Mouse (Mus musculus): ENCODE measurements around the gene Snrpd2.
A peak's percentile ranks its signal among the peaks of the same experiment; 100 is the strongest.
"Not testable (repeated sequence)": the region's sequence is repeated elsewhere in the genome, so short reads cannot be mapped to it uniquely, and the experiment has no call there.

Snrpd2 gene

GRCm38 (mm10) chr7:19151121-19151520 lies 1.6 kb downstream of the Snrpd2 start:
- DNase-seq, result not testable (repeated sequence)

DNA sequence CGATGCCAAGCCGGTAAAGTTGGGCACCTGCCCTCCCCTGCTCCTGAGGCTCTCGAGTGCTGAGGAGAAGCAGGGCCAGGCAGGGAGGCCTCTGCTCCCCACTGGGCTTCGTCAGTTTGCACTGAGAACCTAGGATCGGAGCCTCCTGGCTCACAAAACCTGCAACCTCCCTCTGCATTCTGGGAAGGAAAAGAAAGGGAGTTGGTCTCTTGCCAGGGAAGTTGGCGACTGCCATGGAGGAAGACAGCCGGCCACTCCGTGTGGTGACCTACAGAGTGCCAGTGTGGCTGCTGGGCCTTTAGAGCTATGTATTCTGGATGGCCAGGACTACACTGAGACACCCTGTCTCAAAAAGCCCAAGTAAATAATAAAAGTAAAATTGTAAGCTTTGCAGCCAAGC lies 5.3 kb downstream of the Snrpd2 start:
- DNase-seq, result no peak

DNA sequence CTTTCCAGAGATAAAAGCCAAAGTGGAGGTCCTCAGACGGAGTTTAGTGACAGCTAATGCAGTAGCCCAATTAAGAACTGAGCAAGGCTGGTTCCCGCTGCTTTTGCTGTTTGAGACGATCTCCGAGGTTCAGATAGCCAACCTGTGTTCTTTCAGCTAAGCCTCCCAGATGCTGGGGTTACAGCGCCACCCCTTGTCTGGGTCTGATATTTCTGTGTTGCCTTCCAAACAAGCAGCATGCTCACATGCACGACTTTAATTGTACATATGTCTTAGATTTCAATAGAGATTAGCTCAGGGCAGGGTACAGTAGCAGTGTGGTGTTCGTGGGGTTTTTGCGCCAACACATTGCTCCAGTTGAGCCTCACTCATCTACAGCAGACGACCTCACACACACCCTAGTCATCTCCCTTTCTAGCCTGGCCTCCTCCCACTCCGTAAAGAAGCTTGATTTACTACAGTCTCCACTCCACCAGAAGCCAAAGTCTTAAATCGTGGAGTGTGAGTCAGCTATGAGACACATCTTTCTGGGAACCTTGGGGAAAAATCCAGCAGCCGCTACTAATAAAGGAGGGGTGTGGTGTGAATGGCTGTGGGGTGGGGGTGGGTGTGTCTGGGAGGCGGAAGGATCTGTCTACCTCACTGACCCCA lies 6.4 kb downstream of the Snrpd2 start:
- DNase-seq, result no peak

GRCm38 (mm10) chr7:19157160-19157800 lies 7.8 kb downstream of the Snrpd2 start:
- peak; percentile 90 for DNase-seq

DNA sequence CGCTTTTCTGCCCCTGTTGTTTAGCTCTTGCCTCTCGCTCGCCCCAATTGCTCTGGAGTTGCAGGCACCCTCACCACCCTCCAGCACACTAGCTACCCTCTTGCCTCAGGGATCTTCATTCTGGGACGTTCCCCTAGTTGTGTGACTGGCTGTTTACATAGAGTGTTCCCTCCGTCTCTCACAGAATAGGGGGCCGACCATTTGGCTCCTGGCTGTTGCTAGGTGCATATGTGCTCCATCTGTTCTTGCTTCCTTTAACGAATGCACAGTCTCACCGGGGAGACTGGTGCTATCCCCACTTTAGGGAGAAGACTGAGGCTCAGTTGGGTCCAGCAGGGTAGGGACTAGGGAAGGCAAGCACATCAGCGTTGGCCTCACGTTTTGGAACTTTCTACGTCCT lies 9.1 kb downstream of the Snrpd2 start:
- no peak for DNase-seq

- no peak for DNase-seq
Measured at GRCm38 (mm10) chr7:19159411-19159810, 9.9 kb downstream of the Snrpd2 start.

GRCm38 (mm10) chr7:19160115-19160514 lies 10.6 kb downstream of the Snrpd2 start:
- no peak for DNase-seq

DNA sequence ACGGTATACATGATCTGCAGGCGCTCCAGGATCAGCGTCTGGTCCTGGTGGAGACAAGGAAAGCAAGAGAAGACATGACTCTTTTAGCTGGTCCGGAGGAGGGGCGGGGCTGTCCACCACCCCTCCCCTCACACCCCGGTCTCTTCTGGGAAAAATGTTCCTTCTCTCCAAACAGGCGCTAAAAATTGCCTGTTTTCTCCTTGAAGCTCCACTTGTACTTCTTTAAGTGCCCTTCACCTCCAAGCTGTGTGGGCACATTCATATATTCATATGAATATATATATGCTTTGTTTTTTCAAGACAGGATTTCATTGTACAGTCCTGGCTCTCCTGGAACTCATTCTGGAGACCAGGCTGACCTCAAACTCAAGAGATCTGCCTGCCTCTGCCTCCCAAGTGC lies 13.4 kb downstream of the Snrpd2 start:
- DNase-seq, result no peak

- DNase-seq, result no peak
Measured at GRCm38 (mm10) chr7:19163752-19164151, 14.2 kb downstream of the Snrpd2 start.

DNA sequence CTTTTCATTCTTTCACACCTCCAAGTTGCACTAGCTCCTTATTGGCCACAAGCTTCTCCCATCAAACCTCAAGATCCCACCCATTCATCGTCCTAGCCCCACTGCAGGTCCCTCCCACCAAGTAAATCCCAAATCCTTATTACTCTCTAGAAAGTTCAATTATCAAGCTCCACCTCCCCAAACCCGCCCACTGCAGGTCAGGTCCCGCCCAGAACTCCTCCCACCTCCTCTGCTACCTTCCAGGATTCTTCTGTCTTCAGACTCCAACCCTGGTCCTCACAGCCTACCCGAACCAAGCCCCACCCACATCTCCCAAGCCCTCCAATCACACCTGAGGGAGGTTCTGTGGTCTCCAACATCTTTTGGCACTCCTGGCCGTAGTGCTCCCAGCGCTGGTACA lies 14.7 kb downstream of the Snrpd2 start:
- no peak for DNase-seq

- DNase-seq, result no peak
Measured at GRCm38 (mm10) chr7:19164978-19165377, 15.5 kb downstream of the Snrpd2 start.

DNA sequence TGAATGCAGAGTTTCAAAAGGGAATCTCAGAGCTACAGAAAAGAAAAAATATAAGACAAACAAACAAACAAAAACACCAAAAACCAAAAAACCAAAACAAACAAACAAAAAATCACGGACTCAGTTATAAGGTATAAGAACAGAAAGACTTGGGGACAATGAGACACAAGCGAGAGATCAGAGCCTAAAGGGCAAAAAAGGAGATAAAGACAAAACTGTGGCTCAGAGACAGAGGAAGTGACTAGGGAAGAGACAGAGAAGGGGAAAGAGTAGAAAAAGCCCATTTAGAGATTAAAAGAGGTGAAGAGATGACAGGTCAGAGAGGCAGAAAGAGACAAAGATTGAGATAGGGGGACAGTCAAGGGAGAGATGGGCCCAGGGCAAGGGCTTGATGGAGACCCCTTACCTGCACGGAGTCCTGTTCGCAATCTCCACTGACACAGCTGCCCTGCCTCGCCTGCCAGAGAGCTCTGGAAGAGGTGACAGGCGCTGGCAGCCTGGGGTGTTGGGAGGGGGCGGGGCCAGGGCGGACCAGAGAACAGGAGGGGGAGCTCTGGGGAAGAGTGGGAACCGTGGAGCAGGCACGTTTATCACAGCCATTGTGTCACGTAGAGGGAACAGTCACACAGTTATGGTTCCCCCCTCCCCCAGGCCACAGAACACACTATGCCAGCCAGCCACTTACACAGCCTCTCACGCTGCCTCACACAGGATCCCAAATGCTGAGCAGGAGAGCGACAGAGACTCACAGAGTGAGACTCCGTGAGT lies 16.3 kb downstream of the Snrpd2 start, which contains the start of gene Gipr:
Gene Gipr, minus strand, starts transcription at position 472 of the 768 bp plus-strand sequence.
- DNase-seq, result no peak

- no peak for DNase-seq
Measured at GRCm38 (mm10) chr7:19166990-19167389, 17.5 kb downstream of the Snrpd2 start.

DNA sequence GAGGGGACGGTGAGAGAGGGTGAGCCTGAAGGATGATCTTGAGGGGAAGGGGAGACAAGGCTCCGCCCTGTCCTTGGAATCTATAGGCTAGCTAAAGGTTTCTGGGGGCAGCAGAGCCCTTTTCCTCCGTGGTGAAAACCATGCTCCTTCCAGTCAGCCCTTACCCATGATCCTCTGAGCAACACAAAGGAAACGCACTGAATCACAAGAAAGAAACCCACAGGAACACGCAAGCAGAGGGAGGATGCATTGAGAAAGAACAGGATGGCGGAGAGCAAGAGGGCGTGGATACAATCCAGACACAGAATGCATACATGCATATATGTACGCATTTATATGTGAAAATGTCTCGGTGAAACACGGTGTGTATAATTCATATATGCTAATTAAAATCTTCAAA lies 20.0 kb downstream of the Snrpd2 start:
- DNase-seq, result no peak

DNA sequence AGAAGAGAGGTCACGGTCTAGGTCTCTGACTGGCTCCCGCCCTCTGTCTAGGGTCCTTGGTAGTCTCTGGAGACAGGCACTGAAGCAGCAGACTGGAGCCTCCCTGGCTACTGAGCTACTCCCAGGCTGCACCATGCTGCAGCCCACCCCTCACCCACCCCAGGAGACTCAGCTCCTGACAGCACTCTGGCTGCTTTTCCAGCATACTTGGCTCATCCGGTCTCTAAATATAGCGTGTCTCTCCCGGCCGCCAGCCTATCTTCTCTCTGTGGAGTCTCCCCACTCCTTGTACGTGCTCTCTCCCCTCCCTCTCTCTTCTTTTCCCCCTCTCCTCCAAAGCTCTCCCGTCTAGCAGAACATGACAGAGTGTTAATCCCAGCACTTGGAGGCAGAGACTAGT lies 20.6 kb downstream of the Snrpd2 start:
- peak; percentile 63 for DNase-seq

DNA sequence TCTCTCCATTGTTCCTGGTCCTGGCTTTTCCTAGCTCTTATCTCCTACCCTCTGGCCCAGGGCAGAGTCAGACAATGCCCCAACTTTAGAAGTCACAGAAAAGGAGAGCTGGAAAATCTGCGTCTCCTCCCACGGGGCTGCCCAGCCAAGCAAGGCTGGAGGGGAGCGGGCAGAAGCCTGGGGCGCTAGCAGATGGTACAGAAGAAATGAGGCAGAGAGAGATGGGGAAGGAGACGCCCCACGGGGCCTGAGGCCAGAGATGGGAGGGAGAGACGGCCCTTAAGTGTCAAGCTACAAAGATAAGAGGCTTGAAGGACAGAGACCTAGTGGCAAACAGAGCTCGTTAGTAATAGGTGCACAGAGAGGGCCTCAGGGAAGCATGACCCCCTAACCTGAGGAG lies 22.3 kb downstream of the Snrpd2 start:
- no peak for DNase-seq

GRCm38 (mm10) chr7:19172874-19173273 lies 23.4 kb downstream of the Snrpd2 start:
- peak; percentile 83 for DNase-seq

DNA sequence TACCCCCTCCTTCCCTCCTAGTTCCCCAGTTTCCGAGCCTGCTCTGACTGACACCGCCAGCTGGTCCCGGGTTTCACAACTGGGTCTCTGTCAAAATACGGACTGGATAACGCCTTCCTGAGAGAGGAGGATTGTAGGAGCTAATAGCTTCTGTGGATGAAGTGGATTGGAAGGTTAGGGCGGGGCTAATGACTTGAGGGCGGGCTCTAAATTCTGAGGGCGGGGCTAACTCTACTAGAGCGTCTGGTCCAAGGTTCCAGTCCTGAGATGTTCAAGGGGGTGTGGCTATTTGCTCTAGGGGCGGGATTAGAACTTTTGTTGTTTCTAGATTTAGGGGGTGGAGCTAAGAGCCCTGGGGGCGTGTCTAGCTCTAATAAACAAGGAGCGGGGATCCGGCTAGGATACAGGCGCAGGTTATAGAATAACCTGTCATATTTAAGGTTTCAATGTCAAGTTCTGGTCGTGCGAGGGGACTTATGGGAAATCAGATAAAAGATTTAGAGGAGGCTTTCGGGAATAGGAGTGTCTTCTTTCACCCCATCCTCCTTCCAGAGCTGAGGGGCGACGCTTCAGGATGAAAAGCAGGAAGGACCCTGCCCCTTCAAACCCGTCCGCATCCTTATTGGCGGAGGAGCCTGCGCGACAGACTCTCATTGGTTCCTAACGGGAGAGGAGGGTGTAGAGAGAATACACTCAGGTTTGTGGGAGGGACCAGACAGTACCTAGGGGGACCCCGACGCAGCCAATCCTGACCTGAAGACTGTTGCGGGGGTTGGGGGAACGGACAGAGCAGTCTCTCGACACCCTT lies 26.4 kb downstream of the Snrpd2 start, which contains the start of gene Eml2:
Gene Eml2, plus strand, starts transcription at position 714 of the 808 bp plus-strand sequence.
- DNase-seq, result peak; percentile 87

DNA sequence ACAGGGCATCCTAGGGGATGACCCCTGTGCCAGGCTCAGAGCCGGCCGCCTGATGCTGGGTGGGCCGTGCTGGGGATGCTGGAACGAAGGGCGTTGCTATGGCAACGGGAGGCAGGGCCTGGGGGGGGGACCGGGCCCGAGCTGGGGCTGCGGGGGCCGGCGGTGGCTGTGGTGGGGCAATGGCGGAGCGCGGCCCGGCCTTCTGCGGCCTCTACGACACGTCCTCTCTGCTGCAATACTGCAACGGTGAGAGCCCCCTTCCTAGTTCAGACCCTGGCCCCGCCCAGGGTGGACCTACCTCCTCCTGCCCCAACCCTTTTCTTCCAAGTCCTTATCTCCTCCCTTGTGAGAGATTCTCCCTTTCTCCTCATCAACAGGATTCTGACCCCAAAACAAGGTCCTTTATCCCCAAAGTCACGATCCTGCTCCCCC lies 27.0 kb downstream of the Snrpd2 start:
- DNase-seq, result no peak

- no peak for DNase-seq
Measured at GRCm38 (mm10) chr7:19177216-19177615, 27.7 kb downstream of the Snrpd2 start.

- peak; percentile 52 for DNase-seq
Measured at GRCm38 (mm10) chr7:19178035-19178434, 28.5 kb downstream of the Snrpd2 start.

DNA sequence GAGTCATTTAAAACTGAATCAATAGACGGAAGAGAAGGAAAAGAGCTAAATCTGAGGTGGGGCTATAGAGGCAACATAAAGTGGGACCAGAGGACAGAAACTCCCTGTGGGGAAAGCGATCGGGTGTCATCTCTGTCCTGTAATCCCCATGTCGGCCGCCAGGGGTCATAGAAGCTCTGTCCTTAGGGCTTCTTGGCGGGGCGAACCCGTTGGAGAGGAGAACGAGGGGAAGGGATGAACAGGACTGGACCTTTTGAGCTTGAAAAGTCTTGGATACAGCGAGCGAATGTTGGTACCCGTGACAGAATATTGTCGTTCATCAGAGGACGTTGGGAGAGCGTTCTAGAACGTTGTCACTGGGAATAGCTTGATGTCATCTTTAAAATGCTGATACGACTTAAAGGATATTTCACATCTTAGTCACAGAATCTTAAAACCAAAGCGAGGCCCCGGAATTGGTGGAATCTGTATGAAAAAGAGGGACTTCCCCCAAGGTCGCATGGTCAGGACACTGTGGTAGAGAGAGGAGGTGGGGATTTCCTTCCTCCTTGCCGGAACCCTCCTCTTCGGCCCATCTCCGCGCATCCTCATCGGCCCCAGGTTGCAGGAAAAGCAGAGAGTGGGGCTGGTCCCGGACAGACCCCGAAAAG lies 29.0 kb downstream of the Snrpd2 start:
- peak; percentile 80 for DNase-seq

Data from right cerebral cortex, postnatal 25 days (tissue).